Mouse (Mus musculus): Measurements from ENCODE around the gene Ptch1. TPM values are rescaled to one million over a fixed set of nuclear protein-coding genes. Genes with fewer than 3 reads are reported as not detected.
A peak's percentile ranks its signal among the peaks of the same experiment; 100 is the strongest.

Ptch1 gene
- 6.4 and 6.8 TPM in 2 replicates for polyA plus RNA-seq (2015; fragmentation: Nextera tagmentation; extraction: Ambion mirVana)

GRCm38 (mm10) chr13:63573256-63573835, at the start of gene Ptch1:
Ptch1 (minus strand) TSS chr13:63573598.
- H3K4me2 ChIP-seq: peak within 1 kb of the TSS; percentile 100
- H3K27ac ChIP-seq (replicated peaks): peak within 1 kb of the TSS; percentile 36; the same call in 1 of the 2 replicates
- WGBS: under 1% methylated on average over 38 of the region's 44 CpGs
- H3K4me3 ChIP-seq: peak within 1 kb of the TSS; percentile 77
- no peaks in the 10 kb centered on the region for H3K9me3 ChIP-seq
- no peaks in the 10 kb centered on the region for H3K36me3 ChIP-seq
- H3K4me1 ChIP-seq: peaks cover 21% of the 10 kb centered on the region
- 0 out of 2 replicates have a peak, but pooled peaks have one; percentile 42 for ATAC-seq (ENCODE audit: extremely low read depth, insufficient number of reproducible peaks, low FRiP score, low TSS enrichment)
- peaks cover 68% of the 10 kb centered on the region for H3K27me3 ChIP-seq (replicated peaks)
- H3K9ac ChIP-seq: peak within 1 kb of the TSS; percentile 84

- Histone ChIP-seq H3K4me3 (no peak overlapping the region), H3K27me3 (replicated peaks) (no peaks in the 10 kb centered on the region; the same call in 1 of the 2 replicates), H3K4me1 (peaks cover under 1% of the 10 kb centered on the region; the same call in 1 of the 2 replicates), H3K9me3 (no peaks in the 10 kb centered on the region), H3K4me2 (no peak overlapping the region), H3K36me3 (no peaks in the 10 kb centered on the region), H3K27ac (replicated peaks) (no peak overlapping the region), H3K9ac (no peak overlapping the region)
- ATAC-seq (ENCODE audit: extremely low read depth, insufficient number of reproducible peaks, low FRiP score, low TSS enrichment): no peak
- 66% methylated on average over 3 of the region's 3 CpGs for WGBS
Measured at GRCm38 (mm10) chr13:63621301-63621700, 47.9 kb upstream of the Ptch1 start.

GRCm38 (mm10) chr13:63613201-63613600, 39.8 kb upstream of the Ptch1 start:
- no peak overlapping the region for H3K4me2 ChIP-seq
- H3K9ac ChIP-seq: no peak overlapping the region
- peaks cover 16% of the 10 kb centered on the region for H3K4me1 ChIP-seq
- H3K27me3 ChIP-seq (replicated peaks): no peaks in the 10 kb centered on the region
- no peaks in the 10 kb centered on the region for H3K9me3 ChIP-seq
- H3K27ac ChIP-seq (replicated peaks): no peak overlapping the region
- no peaks in the 10 kb centered on the region for H3K36me3 ChIP-seq
- no peak for ATAC-seq (ENCODE audit: extremely low read depth, insufficient number of reproducible peaks, low FRiP score, low TSS enrichment)
- WGBS: 17% methylated on average over 2 of the region's 2 CpGs
- H3K4me3 ChIP-seq: no peak overlapping the region

- Histone ChIP-seq H3K36me3 (no peaks in the 10 kb centered on the region), H3K4me2 (peak overlapping the region; percentile 12; the same call in 1 of the 2 replicates), H3K9me3 (no peaks in the 10 kb centered on the region), H3K4me1 (peaks cover 11% of the 10 kb centered on the region), H3K27ac (replicated peaks) (no peak overlapping the region), H3K4me3 (no peak overlapping the region), H3K27me3 (replicated peaks) (no peaks in the 10 kb centered on the region), H3K9ac (no peak overlapping the region)
- 17% methylated on average over 10 of the region's 10 CpGs for WGBS
- no peak for ATAC-seq (ENCODE audit: extremely low read depth, insufficient number of reproducible peaks, low FRiP score, low TSS enrichment)
Measured at GRCm38 (mm10) chr13:63609734-63610133, 36.3 kb upstream of the Ptch1 start.

- H3K9me3 ChIP-seq: no peaks in the 10 kb centered on the region
- H3K4me1 ChIP-seq: no peaks in the 10 kb centered on the region
- H3K4me2 ChIP-seq: no peak overlapping the region
- H3K9ac ChIP-seq: no peak overlapping the region
- 62% methylated on average over 3 of the region's 3 CpGs for WGBS
- H3K36me3 ChIP-seq: no peaks in the 10 kb centered on the region
- no peak for ATAC-seq (ENCODE audit: extremely low read depth, insufficient number of reproducible peaks, low FRiP score, low TSS enrichment)
- H3K27me3 ChIP-seq (replicated peaks): no peaks in the 10 kb centered on the region
- no peak overlapping the region for H3K4me3 ChIP-seq
- H3K27ac ChIP-seq (replicated peaks): no peak overlapping the region
Measured at GRCm38 (mm10) chr13:63597593-63597992, 24.2 kb upstream of the Ptch1 start.

GRCm38 (mm10) chr13:63595869-63596268, 22.5 kb upstream of the Ptch1 start:
- Histone ChIP-seq H3K4me3 (no peak overlapping the region), H3K27me3 (replicated peaks) (no peaks in the 10 kb centered on the region), H3K4me1 (no peaks in the 10 kb centered on the region), H3K9me3 (no peaks in the 10 kb centered on the region), H3K27ac (replicated peaks) (no peak overlapping the region), H3K4me2 (no peak overlapping the region), H3K9ac (no peak overlapping the region), H3K36me3 (no peaks in the 10 kb centered on the region)
- ATAC-seq (ENCODE audit: extremely low read depth, insufficient number of reproducible peaks, low FRiP score, low TSS enrichment): no peak
- WGBS: 55% methylated on average over 7 of the region's 7 CpGs

- Histone ChIP-seq H3K36me3 (no peaks in the 10 kb centered on the region), H3K27me3 (replicated peaks) (no peaks in the 10 kb centered on the region), H3K4me2 (no peak overlapping the region), H3K9me3 (no peaks in the 10 kb centered on the region), H3K9ac (no peak overlapping the region), H3K4me3 (no peak overlapping the region), H3K4me1 (no peaks in the 10 kb centered on the region), H3K27ac (replicated peaks) (no peak overlapping the region)
- WGBS: 79% methylated on average over 13 of the region's 13 CpGs
- no peak for ATAC-seq (ENCODE audit: extremely low read depth, insufficient number of reproducible peaks, low FRiP score, low TSS enrichment)
Measured at GRCm38 (mm10) chr13:63593469-63594050, 20.2 kb upstream of the Ptch1 start.

GRCm38 (mm10) chr13:63592755-63593154, 19.4 kb upstream of the Ptch1 start:
- 78% methylated on average over 5 of the region's 5 CpGs for WGBS
- no peaks in the 10 kb centered on the region for H3K9me3 ChIP-seq
- ATAC-seq (ENCODE audit: extremely low read depth, insufficient number of reproducible peaks, low FRiP score, low TSS enrichment): no peak
- H3K4me3 ChIP-seq: no peak overlapping the region
- no peaks in the 10 kb centered on the region for H3K36me3 ChIP-seq
- no peaks in the 10 kb centered on the region for H3K27me3 ChIP-seq (replicated peaks)
- no peaks in the 10 kb centered on the region for H3K4me1 ChIP-seq
- H3K9ac ChIP-seq: no peak overlapping the region
- no peak overlapping the region for H3K27ac ChIP-seq (replicated peaks)
- H3K4me2 ChIP-seq: no peak overlapping the region

GRCm38 (mm10) chr13:63574601-63575000, 1.2 kb upstream of the Ptch1 start:
- H3K4me3 ChIP-seq: no peak overlapping the region
- no peaks in the 10 kb centered on the region for H3K36me3 ChIP-seq
- no peak overlapping the region for H3K4me2 ChIP-seq
- H3K4me1 ChIP-seq: peaks cover 11% of the 10 kb centered on the region
- H3K27ac ChIP-seq (replicated peaks): no peak overlapping the region
- WGBS: 62% methylated on average over 4 of the region's 4 CpGs
- peaks cover 61% of the 10 kb centered on the region for H3K27me3 ChIP-seq (replicated peaks)
- H3K9me3 ChIP-seq: no peaks in the 10 kb centered on the region
- ATAC-seq (ENCODE audit: extremely low read depth, insufficient number of reproducible peaks, low FRiP score, low TSS enrichment): no peak
- H3K9ac ChIP-seq: no peak overlapping the region

GRCm38 (mm10) chr13:63572453-63573255, 744 bp downstream of the Ptch1 start:
- under 1% methylated on average over 67 of the region's 67 CpGs for WGBS
- peak overlapping the region; percentile 77 for H3K4me3 ChIP-seq
- H3K27me3 ChIP-seq (replicated peaks): peaks cover 68% of the 10 kb centered on the region
- peak overlapping the region; percentile 84 for H3K9ac ChIP-seq
- no peaks in the 10 kb centered on the region for H3K9me3 ChIP-seq
- peak overlapping the region; percentile 36; the same call in 1 of the 2 replicates for H3K27ac ChIP-seq (replicated peaks)
- H3K4me1 ChIP-seq: peaks cover 22% of the 10 kb centered on the region
- no peaks in the 10 kb centered on the region for H3K36me3 ChIP-seq
- no peak for ATAC-seq (ENCODE audit: extremely low read depth, insufficient number of reproducible peaks, low FRiP score, low TSS enrichment)
- peak overlapping the region; percentile 100 for H3K4me2 ChIP-seq

GRCm38 (mm10) chr13:63572111-63572452, 1.3 kb downstream of the Ptch1 start:
- Histone ChIP-seq H3K4me2 (peak overlapping the region; percentile 100), H3K27me3 (replicated peaks) (peaks cover 68% of the 10 kb centered on the region), H3K36me3 (no peaks in the 10 kb centered on the region), H3K9me3 (no peaks in the 10 kb centered on the region), H3K9ac (peak overlapping the region; percentile 84), H3K4me1 (peaks cover 25% of the 10 kb centered on the region), H3K4me3 (peak overlapping the region; percentile 77), H3K27ac (replicated peaks) (no peak overlapping the region)
- 2% methylated on average over 12 of the region's 12 CpGs for WGBS
- ATAC-seq (ENCODE audit: extremely low read depth, insufficient number of reproducible peaks, low FRiP score, low TSS enrichment): no peak
